Mouse (Mus musculus) lung, adult 2 months (tissue): ENCODE measurements around the gene Smarca5.

Experiments used
- CTCF ChIP-seq: fragments of 200-500 bp; IDR thresholded peaks from 2 replicates; pipeline ENCODE4 v1.5.1; 2011; ENCODE audit warnings: mild to moderate bottlenecking, low read length, control low read depth; ENCODE audit not compliant: insufficient read depth
- POLR2A ChIP-seq: fragments of 200-500 bp; IDR thresholded peaks from 2 replicates; pipeline ENCODE4 v1.6.1; 2011; ENCODE audit warnings: low read depth, mild to moderate bottlenecking, control low read depth, low read length, borderline replicate concordance; ENCODE audit errors: extremely low read depth

GRCm38 (mm10) chr8:80739932-80740331 is 635 bp upstream of the Smarca5 start:
- TF ChIP-seq CTCF, result no peak
- TF ChIP-seq POLR2A, result no peak
